Mouse (Mus musculus) layer of hippocampus, adult 9-10 months (tissue): Measurements from ENCODE around the gene Triobp.
A peak's percentile ranks its signal among the peaks of the same experiment; 100 is the strongest.
"Not testable (repeated sequence)": the region's sequence is repeated elsewhere in the genome, so short reads cannot be mapped to it uniquely, and the experiment has no call there.

Experiments
- DNase-seq: peaks from one replicate; pipeline ENCODE4 v3.0.0; 2022; ENCODE audit warnings: low spot score

Triobp gene

DNA sequence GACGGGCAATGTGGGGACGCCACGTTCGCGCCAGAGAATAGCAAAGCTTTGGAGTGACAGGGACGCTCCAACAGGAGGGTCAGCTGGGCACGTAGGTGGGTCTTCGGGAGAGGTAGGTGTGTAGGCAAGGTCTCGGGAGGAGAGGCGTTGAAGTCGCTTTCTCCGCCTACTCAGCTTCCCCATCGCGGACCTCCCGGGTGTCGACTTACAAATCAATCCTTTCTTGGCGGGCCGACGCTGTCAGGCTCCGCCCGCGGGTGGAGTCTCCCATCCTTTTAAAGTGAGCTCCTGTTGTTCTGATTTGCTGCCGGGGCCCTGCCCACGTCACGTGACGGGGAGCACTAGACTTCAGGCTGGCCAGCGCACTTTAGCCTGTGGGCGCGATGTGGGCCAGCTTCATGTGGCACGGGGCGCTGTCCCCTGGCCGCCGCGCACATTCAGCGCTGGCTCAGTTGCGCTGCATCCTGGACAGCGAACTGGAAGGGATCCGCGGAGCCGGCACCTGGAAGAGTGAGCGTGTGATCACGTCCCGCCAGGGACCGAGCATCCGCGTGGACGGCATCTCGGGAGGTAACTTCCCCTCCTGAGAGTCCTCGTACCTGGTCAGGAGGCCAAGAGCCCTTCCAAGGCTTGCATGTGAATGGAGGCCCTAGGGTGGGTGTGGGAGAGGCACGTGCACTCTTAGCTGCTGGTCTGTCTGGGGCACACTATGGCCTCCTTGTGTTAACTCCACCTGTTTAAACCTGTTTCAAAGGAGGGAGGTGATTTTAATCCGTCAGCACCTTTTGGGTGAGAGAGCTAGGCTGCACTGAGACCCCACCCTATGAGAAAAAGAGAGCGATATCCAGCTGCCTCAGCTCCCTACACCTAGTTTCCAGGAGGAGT lies 83.3 kb downstream of the Triobp start:
- peak; percentile 59 for DNase-seq

DNA sequence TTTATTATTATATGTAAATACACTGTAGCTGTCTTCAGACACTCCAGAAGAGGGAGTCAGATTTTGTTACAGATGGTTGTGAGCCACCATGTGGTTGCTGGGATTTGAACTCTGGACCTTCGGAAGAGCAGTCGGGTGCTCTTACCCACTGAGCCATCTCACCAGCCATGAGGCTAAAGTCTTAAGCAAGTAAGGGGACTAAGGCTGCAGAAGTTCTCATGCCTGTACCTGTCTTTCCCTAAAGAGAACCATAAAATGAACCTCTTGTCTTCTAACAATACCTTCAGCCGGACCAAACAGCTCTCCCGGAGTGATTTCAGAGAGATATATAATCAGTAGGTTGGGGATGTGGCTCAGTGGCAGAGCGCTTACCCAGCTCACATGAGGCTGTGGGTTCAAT lies 84.4 kb downstream of the Triobp start:
- DNase-seq: not testable (repeated sequence)

GRCm38 (mm10) chr15:79037913-79038328 lies 90.4 kb downstream of the Triobp start:
- no peak for DNase-seq

DNA sequence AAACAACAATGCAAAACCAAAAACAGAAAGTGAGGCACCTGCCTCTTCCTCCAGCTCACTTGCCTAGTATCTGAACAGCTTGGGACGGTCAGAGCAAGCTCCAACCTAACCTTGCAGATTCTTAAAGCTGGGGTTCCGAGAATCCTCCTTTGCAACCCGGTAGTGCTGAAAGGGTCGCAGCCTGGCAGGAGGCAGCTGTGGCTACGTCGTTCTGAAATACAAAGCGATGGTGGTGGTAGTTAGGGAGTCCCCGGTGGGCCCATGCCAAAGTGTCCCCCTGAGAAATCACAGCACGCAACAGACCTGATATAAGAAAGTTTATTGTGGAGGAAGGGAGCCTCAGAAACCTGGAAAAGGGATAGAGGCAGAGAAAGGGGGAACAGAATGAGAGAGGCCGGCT lies 90.8 kb downstream of the Triobp start:
- no peak for DNase-seq

DNA sequence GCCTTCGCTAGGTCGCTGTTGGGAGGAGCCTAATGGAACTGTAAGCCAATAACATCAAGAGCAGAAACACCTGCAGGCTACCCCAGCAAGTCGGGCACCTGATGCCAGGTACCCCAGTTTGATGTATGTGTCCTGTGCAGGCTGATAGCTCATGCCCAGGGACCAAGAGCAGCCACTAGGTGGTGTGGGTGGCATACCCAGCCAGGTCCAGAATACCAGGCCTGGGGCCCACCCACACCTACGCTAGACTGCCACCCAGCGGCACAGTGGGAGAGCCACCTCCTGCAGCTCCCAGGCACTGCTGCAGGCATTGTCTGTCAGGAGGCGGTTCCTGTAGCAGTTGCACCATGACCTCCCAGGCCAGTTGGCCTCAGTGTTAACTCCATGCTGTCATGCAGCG lies 91.3 kb downstream of the Triobp start:
- DNase-seq: no peak

- no peak for DNase-seq
Measured at GRCm38 (mm10) chr15:79040501-79041416, 93.2 kb downstream of the Triobp start.

- DNase-seq: no peak
Measured at GRCm38 (mm10) chr15:79041585-79041984, 94.1 kb downstream of the Triobp start, which contains the start of gene Galr3. Gene Galr3, plus strand, starts transcription at chr15:79041885.

GRCm38 (mm10) chr15:79042721-79043491 lies 95.4 kb downstream of the Triobp start:
- DNase-seq: no peak

DNA sequence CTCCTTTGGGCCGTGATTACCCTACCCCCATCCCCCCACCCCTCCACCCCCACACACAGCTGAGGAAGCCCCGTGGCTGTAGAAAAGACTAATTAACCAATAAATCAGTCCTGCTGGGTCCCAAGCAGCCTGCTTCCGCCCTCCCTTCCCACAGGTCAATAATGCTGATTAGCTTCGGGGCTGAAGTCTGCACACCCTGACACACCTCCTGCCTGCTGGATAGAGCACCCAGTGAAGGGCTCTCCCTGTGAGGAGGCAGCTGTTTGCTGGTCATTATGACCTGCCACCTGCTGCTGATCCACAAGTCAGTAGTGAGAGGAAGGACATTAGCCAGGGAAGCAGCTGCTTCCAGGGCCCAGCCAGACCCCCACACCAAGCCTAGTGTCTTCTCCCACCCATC lies 97.3 kb downstream of the Triobp start:
- DNase-seq: no peak

GRCm38 (mm10) chr15:79048186-79048585 lies 100.7 kb downstream of the Triobp start:
- DNase-seq: no peak

DNA sequence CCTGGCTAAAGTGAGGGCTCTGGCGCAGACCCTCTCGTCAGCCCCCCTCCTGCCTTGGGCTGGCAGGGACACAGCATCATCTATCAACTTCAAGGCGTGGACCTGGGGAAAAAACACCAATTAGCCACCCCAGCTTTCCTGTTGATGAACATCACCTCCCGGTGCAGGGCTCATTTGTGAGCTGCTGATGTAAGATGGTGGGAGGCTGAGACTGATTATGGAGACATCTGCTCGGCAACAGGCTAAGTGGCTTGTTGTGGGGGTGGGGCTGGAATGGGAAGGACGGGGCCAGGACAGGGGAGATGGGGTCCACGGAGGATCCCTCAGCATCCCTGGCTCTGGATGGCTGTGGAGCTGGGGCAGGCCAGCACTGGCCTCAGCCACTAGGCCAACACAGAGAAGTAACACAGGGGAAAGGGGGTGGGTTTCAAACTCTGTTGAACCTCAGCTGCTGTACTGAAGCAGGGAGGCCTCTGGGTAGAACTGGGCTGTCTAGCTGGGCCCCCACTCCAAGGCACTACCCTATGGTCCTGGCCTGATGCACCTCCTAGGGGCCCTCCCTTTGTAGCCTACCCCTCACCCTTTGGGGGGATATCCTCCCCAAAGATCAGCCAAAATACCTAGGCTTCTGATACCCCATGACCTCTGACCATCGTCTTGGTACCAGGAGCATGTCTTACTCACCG lies 102.8 kb downstream of the Triobp start:
- DNase-seq: no peak

GRCm38 (mm10) chr15:79050964-79051363 lies 103.4 kb downstream of the Triobp start:
- DNase-seq: no peak

- DNase-seq: no peak
Measured at GRCm38 (mm10) chr15:79051461-79052360, 104.2 kb downstream of the Triobp start.

DNA sequence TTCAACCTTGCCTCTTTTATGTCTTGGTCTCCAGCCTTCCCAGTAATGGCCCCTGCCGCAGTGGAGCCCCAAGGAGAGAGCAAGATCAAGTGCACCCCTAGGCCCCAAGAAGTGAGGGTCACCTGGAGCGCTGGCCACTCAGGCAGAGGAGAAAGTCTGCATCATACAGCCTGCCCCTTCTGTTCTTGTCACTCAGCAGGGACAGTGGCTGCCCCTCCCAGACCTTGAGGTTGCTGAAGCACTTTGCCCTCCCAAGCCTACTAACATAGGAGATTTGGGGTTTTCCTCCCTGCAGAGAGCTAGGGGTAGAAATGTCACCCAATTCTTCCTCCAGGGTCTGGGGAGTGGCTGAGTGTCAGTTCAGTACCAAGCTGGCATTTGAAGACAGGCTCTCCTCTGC lies 104.8 kb downstream of the Triobp start:
- no peak for DNase-seq
